Mouse (Mus musculus) midbrain, embryonic 15.5 days (tissue): ENCODE data around the gene Lcp1. TPM values are rescaled to one million over a fixed set of nuclear protein-coding genes. Genes with fewer than 3 reads are reported as not detected.
A peak's percentile ranks its signal among the peaks of the same experiment; 100 is the strongest.

Source experiments
- ATAC-seq: fragments of 200-750 bp; cut with Nextera tagmentation; replicated peaks from 2 replicates; pipeline ENCODE4 v1.8.0; 2017; ENCODE audit warnings: moderate TSS enrichment
- H3K27ac ChIP-seq: fragments of 300-500 bp; sonication (generic); 2 replicates; pipeline ENCODE4 v1.5.1; 2015; ENCODE audit warnings: mild to moderate bottlenecking, inconsistent platforms
- H3K27me3 ChIP-seq: fragments of 300-500 bp; sonication (generic); replicated peaks from 2 replicates; pipeline ENCODE4 v1.6.1; 2015; ENCODE audit warnings: inconsistent platforms
- H3K36me3 ChIP-seq: fragments of 300-500 bp; sonication (generic); replicated peaks from 2 replicates; pipeline ENCODE4 v1.6.1; 2015; ENCODE audit warnings: inconsistent platforms
- H3K4me1 ChIP-seq: fragments of 300-500 bp; sonication (generic); 2 replicates; pipeline ENCODE4 v1.6.1; 2015; ENCODE audit warnings: inconsistent platforms
- H3K4me2 ChIP-seq: fragments of 300-500 bp; sonication (generic); 2 replicates; pipeline ENCODE4 v1.6.1; 2015; ENCODE audit warnings: inconsistent platforms, mild to moderate bottlenecking, moderate library complexity
- H3K4me3 ChIP-seq: fragments of 300-500 bp; sonication (generic); 2 replicates; pipeline ENCODE4 v1.5.1; 2015; ENCODE audit warnings: mild to moderate bottlenecking, inconsistent platforms
- H3K9ac ChIP-seq: fragments of 300-500 bp; sonication (generic); 2 replicates; pipeline ENCODE4 v1.6.1; 2015; ENCODE audit warnings: mild to moderate bottlenecking, inconsistent platforms
- H3K9me3 ChIP-seq: fragments of 300-500 bp; sonication (generic); 2 replicates; pipeline ENCODE4 v1.6.1; 2016; ENCODE audit warnings: inconsistent platforms
- WGBS: fragments of 180-500 bp; shearing (Covaris S2); methylation state at CpG from one replicate; pipeline ENCODE4 v1.1.7; 2015; ENCODE audit warnings: mixed read lengths; 5-methylcytosine and 5-hydroxymethylcytosine counted together
- polyA plus RNA-seq: library from polyadenylated mRNA; unstranded; fragments of >200 nt; fragmentation: Nextera tagmentation; extraction: Ambion mirVana; gene quantifications from 2 replicates; pipeline ENCODE4 v1.2.1, GENCODE M21; 2015

The Lcp1 gene
- polyA plus RNA-seq, 1 experiment from 2014 or later: 12.0 TPM

DNA sequence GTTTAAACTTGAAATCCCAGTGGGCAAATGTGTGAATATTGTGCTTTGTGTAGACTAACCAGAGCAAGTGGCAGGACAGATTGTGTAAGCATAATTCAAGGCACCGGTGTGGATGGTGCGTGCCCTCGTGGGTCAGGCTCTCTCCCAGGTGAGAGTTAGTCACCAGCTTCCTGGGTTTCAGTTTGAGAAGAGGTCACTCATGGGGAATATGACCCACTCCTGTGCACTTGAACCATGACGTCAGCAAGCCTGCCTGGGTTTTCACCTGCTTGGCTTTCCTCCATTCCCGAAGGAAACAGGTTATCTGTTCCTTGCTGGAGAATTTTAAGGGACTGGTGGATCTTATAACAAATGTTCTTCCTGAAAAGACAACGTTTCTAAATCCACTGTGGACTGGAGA, 91.5 kb downstream of the Lcp1 start:
- Histone ChIP-seq H3K27me3 (no peaks in the 10 kb centered on the region), H3K9me3 (no peaks in the 10 kb centered on the region), H3K36me3 (no peaks in the 10 kb centered on the region), H3K9ac (no peak overlapping the region), H3K27ac (no peak overlapping the region), H3K4me2 (no peak overlapping the region), H3K4me1 (0 out of 2 replicates have a peak, but pooled peaks cover 4% of the 10 kb centered on the region), H3K4me3 (no peak overlapping the region)
- no peak for ATAC-seq
- WGBS: 81% methylated on average over 6 of the region's 6 CpGs

DNA sequence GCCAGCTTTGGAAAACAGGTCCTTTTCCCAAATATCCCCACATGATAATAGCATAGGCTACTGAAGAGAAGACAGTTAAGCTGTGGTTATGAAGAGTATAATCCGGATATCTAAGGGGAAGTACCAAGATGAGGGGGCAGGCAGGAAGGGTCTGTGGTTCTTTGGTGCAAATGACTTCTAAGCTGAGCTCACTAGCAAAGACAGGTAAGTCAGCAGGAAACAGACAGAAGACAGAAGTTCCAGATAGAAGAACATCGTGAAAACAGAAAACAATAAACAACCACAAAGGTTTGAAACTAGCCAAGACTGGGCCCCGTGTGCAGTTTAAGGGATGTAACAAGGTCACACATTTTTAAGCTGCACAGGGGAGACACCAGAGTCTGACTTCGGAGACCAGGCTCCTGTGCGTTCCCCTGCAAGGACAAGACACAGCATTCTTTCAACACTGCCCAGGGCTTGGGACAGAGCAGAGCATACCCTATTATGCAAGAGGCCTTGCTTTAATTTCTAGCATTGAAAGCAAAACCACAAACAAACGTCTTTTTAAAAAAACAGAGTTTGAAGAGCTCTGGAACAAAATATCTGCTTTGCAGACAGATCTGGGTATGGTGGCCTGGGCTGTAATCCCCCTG, 96.7 kb downstream of the Lcp1 start:
- ATAC-seq: no peak
- WGBS: 78% methylated on average over 6 of the region's 6 CpGs
- H3K4me1 ChIP-seq: 0 out of 2 replicates have a peak, but pooled peaks cover 4% of the 10 kb centered on the region
- H3K9me3 ChIP-seq: no peaks in the 10 kb centered on the region
- no peak overlapping the region for H3K4me2 ChIP-seq
- no peak overlapping the region for H3K4me3 ChIP-seq
- H3K27ac ChIP-seq: no peak overlapping the region
- no peaks in the 10 kb centered on the region for H3K27me3 ChIP-seq
- no peaks in the 10 kb centered on the region for H3K36me3 ChIP-seq
- H3K9ac ChIP-seq: no peak overlapping the region

GRCm38 (mm10) chr14:75229834-75230233, 98.9 kb downstream of the Lcp1 start:
- no peak for ATAC-seq
- WGBS: 71% methylated on average over 2 of the region's 2 CpGs
- H3K4me2 ChIP-seq: no peak overlapping the region
- H3K4me3 ChIP-seq: no peak overlapping the region
- H3K27ac ChIP-seq: no peak overlapping the region
- H3K9me3 ChIP-seq: no peaks in the 10 kb centered on the region
- no peak overlapping the region for H3K9ac ChIP-seq
- H3K4me1 ChIP-seq: 0 out of 2 replicates have a peak, but pooled peaks cover 4% of the 10 kb centered on the region
- H3K36me3 ChIP-seq: no peaks in the 10 kb centered on the region
- H3K27me3 ChIP-seq: no peaks in the 10 kb centered on the region

GRCm38 (mm10) chr14:75233070-75233469, 102.2 kb downstream of the Lcp1 start:
- no peak for ATAC-seq
- Histone ChIP-seq H3K27ac (no peak overlapping the region), H3K4me1 (peaks cover 15% of the 10 kb centered on the region), H3K4me3 (no peak overlapping the region), H3K9me3 (no peaks in the 10 kb centered on the region), H3K27me3 (no peaks in the 10 kb centered on the region), H3K9ac (no peak overlapping the region), H3K36me3 (no peaks in the 10 kb centered on the region), H3K4me2 (no peak overlapping the region)
- 84% methylated on average over 5 of the region's 5 CpGs for WGBS

GRCm38 (mm10) chr14:75235552-75235951, 104.7 kb downstream of the Lcp1 start:
- Histone ChIP-seq H3K4me1 (peaks cover 15% of the 10 kb centered on the region), H3K4me2 (peak overlapping the region; percentile 37), H3K27me3 (no peaks in the 10 kb centered on the region), H3K27ac (peak overlapping the region; percentile 31; the same call in 1 of the 2 replicates), H3K4me3 (0 out of 2 replicates have a peak overlapping the region, but pooled peaks have one; percentile 5), H3K9me3 (no peaks in the 10 kb centered on the region), H3K9ac (no peak overlapping the region), H3K36me3 (no peaks in the 10 kb centered on the region)
- WGBS: 65% methylated on average over 8 of the region's 8 CpGs
- peak; percentile 65 for ATAC-seq

DNA sequence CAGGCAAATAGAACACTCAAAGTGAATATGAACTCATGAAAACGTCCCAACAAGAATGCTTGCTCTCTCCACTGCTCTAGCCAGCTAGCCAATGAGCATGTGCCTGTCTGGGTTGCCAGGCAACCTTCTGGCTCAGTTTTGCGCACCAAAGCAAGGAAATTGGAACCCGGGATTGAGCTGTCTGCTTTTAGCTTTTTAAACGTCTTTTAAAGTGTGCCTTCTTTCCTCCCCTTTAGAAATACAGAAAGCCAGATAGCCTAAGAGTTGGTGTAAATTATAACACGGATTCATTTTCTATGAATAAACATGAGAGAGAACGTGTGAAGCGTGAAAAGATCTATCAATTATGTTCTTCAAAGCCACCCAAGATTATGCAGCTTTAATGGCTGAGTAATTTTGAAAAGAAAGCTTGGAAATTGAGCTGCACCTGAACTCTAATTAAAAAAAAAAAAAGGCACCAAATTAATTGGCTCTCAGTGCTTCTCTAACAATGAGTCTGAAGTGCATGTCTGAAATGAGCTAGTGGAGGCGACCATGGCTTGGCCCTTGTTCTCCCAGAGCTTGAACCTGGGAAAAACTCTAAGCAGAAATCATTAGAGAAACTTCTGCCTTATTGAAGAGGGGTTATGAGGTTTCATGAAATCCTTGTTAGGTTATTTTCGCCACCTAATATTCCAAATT, 105.2 kb downstream of the Lcp1 start:
- peak; percentile 96 for ATAC-seq
- WGBS: 14% methylated on average over 9 of the region's 9 CpGs
- Histone ChIP-seq H3K27ac (peak overlapping the region; percentile 49), H3K4me1 (peaks cover 15% of the 10 kb centered on the region), H3K9me3 (no peaks in the 10 kb centered on the region), H3K4me3 (peak overlapping the region; percentile 5; the same call in 1 of the 2 replicates), H3K27me3 (no peaks in the 10 kb centered on the region), H3K4me2 (peak overlapping the region; percentile 37), H3K9ac (no peak overlapping the region), H3K36me3 (no peaks in the 10 kb centered on the region)

GRCm38 (mm10) chr14:75236636-75237003, 105.7 kb downstream of the Lcp1 start:
- peak; percentile 35; the same call in 1 of the 2 replicates for ATAC-seq
- Histone ChIP-seq H3K4me3 (no peak overlapping the region), H3K4me2 (peak overlapping the region; percentile 37; the same call in 1 of the 2 replicates), H3K4me1 (peaks cover 15% of the 10 kb centered on the region), H3K9me3 (no peaks in the 10 kb centered on the region), H3K27me3 (no peaks in the 10 kb centered on the region), H3K27ac (peak overlapping the region; percentile 49), H3K9ac (no peak overlapping the region), H3K36me3 (no peaks in the 10 kb centered on the region)
- WGBS: 52% methylated on average over 4 of the region's 4 CpGs

GRCm38 (mm10) chr14:75237096-75237495, 106.2 kb downstream of the Lcp1 start:
- Histone ChIP-seq H3K36me3 (no peaks in the 10 kb centered on the region), H3K4me1 (peaks cover 15% of the 10 kb centered on the region), H3K9ac (no peak overlapping the region), H3K4me2 (no peak overlapping the region), H3K4me3 (no peak overlapping the region), H3K9me3 (no peaks in the 10 kb centered on the region), H3K27ac (no peak overlapping the region), H3K27me3 (no peaks in the 10 kb centered on the region)
- 71% methylated on average over 8 of the region's 8 CpGs for WGBS
- no peak for ATAC-seq

DNA sequence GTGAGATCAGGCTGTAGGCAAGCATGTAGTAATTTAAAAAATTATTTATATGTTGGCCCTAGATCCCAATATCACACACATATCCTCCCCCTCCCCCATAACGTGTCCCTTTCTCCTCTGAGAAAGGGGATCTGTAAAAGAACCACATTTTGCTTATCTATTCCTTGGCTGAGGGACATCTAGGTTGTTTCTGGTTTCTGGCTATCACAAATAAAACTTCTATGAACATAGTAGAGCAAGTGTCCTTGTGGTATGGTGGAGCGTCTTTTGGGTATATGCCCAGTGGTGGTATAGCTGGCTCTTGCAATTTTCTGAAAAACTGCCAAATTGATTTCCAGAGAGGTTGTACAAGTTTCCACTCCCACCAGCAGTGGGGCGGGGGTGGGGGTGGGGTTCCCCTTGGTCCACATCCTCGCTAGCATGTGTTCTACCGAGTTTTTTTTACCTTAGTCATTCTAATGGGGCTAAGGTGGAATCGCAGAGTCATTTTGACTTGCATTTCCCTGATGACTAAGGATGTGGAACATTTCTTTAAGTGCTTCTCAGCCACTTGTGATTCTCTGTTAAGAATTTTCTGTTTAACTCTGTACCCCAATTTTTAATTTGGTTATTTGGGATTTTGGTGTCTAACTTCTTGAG, 107.3 kb downstream of the Lcp1 start:
- 88% methylated on average over 6 of the region's 6 CpGs for WGBS
- Histone ChIP-seq H3K4me1 (peaks cover 15% of the 10 kb centered on the region), H3K9ac (no peak overlapping the region), H3K4me2 (no peak overlapping the region), H3K36me3 (no peaks in the 10 kb centered on the region), H3K27me3 (no peaks in the 10 kb centered on the region), H3K9me3 (no peaks in the 10 kb centered on the region), H3K4me3 (no peak overlapping the region), H3K27ac (no peak overlapping the region)
- ATAC-seq: no peak

DNA sequence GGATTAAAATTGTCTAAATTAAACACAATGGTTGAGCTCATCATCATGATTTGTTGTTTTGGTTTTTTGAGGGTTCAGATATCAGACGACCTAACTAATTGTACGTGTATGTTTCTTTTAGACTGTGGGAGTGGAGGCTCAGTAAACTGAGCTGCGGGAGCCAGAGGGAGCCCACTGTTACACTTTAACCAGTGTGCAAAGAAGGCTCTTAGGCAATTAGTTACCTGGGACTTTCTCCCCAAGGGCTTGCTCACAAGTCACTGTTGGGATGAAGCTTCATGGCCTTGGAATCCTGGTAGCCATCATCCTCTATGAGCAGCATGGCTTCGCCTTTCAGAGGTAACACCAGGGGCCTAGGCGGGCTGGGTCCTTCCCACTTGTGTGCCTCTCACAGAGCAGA, 111.2 kb downstream of the Lcp1 start, which contains the start of gene Cpb2:
TSS of gene Cpb2 (plus strand) at position 201 of the 400 bp plus-strand sequence.
- no peak within 1 kb of the TSS for H3K4me2 ChIP-seq
- H3K4me3 ChIP-seq: no peak within 1 kb of the TSS
- WGBS: 90% methylated on average over 5 of the region's 5 CpGs
- no peaks in the 10 kb centered on the region for H3K36me3 ChIP-seq
- no peak within 1 kb of the TSS for H3K9ac ChIP-seq
- H3K4me1 ChIP-seq: no peaks in the 10 kb centered on the region
- H3K27me3 ChIP-seq: no peaks in the 10 kb centered on the region
- no peak within 1 kb of the TSS for H3K27ac ChIP-seq
- no peak for ATAC-seq
- no peaks in the 10 kb centered on the region for H3K9me3 ChIP-seq

GRCm38 (mm10) chr14:75246024-75247000, 115.4 kb downstream of the Lcp1 start:
- H3K27ac ChIP-seq: no peak overlapping the region
- H3K9me3 ChIP-seq: no peaks in the 10 kb centered on the region
- no peaks in the 10 kb centered on the region for H3K27me3 ChIP-seq
- WGBS: 79% methylated on average over 11 of the region's 11 CpGs
- H3K4me2 ChIP-seq: no peak overlapping the region
- no peaks in the 10 kb centered on the region for H3K36me3 ChIP-seq
- ATAC-seq: no peak
- no peak overlapping the region for H3K4me3 ChIP-seq
- H3K9ac ChIP-seq: no peak overlapping the region
- H3K4me1 ChIP-seq: no peaks in the 10 kb centered on the region
